Mouse (Mus musculus): ENCODE data around the gene 9030612E09Rik.

DNA sequence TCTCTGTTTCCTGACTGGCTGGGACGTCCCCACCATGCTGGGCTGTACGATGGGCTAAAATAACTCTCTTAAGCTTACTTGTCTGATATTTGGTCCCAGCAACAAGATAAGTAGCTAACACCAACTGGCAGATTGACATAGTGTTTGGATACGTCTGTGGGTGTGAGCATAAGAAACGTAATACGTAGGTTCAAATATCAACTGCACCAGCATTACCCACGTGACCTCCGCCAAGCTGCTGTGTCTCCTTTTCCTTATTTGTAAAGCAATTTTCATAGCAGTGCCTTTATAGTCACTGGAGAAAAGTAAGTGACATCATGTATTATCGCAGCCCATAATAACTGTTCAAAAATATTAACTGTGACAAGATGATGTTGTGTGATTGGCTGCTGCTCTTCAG lies 21.9 kb upstream of the 9030612E09Rik start:
- TF ChIP-seq CTCF (IDR thresholded peaks at IDR 0.05; ENCODE audit: low read depth) (no peak), EP300 (IDR thresholded peaks at IDR 0.05; ENCODE audit: low read depth) (no peak)

Data from liver, embryonic 14.5 days (tissue).